Mouse (Mus musculus) lung, adult 2 months (tissue): ENCODE results near the gene Casz1. TPM values are rescaled to one million over a fixed set of nuclear protein-coding genes. Genes with fewer than 3 reads are reported as not detected.

Source experiments
- DNase-seq: peaks from one replicate; pipeline ENCODE4 v3.0.0; 2022
- H3K4me1 ChIP-seq: fragments of 200-500 bp; 2 replicates; pipeline ENCODE4 v1.6.1; 2011; ENCODE audit warnings: low read length; ENCODE audit not compliant: control insufficient read depth, insufficient read depth
- H3K4me3 ChIP-seq: fragments of 200-500 bp; replicated peaks from 2 replicates; pipeline ENCODE3; 2011; ENCODE audit warnings: low read depth, mild to moderate bottlenecking, control low read depth, low read length; ENCODE audit errors: extremely low read depth
- CTCF ChIP-seq: fragments of 200-500 bp; IDR thresholded peaks from 2 replicates; pipeline ENCODE4 v1.5.1; 2011; ENCODE audit warnings: mild to moderate bottlenecking, low read length, control low read depth; ENCODE audit not compliant: insufficient read depth
- POLR2A ChIP-seq: fragments of 200-500 bp; IDR thresholded peaks from 2 replicates; pipeline ENCODE4 v1.6.1; 2011; ENCODE audit warnings: low read depth, mild to moderate bottlenecking, control low read depth, low read length, borderline replicate concordance; ENCODE audit errors: extremely low read depth
- WGBS: fragments of 180-500 bp; shearing (Covaris S2); methylation state at CpG from one replicate; pipeline ENCODE4 v1.1.7; 2018; 5-methylcytosine and 5-hydroxymethylcytosine counted together
- polyA plus RNA-seq: library from polyadenylated mRNA; depleted of rRNA; stranded (reverse); fragments of >200 nt; gene quantifications from 2 replicates; pipeline ENCODE4 v1.2.3, GENCODE M21; 2012; rRNA removed

Gene Casz1
- polyA plus RNA-seq, 1 experiment, result 68.7 TPM

DNA sequence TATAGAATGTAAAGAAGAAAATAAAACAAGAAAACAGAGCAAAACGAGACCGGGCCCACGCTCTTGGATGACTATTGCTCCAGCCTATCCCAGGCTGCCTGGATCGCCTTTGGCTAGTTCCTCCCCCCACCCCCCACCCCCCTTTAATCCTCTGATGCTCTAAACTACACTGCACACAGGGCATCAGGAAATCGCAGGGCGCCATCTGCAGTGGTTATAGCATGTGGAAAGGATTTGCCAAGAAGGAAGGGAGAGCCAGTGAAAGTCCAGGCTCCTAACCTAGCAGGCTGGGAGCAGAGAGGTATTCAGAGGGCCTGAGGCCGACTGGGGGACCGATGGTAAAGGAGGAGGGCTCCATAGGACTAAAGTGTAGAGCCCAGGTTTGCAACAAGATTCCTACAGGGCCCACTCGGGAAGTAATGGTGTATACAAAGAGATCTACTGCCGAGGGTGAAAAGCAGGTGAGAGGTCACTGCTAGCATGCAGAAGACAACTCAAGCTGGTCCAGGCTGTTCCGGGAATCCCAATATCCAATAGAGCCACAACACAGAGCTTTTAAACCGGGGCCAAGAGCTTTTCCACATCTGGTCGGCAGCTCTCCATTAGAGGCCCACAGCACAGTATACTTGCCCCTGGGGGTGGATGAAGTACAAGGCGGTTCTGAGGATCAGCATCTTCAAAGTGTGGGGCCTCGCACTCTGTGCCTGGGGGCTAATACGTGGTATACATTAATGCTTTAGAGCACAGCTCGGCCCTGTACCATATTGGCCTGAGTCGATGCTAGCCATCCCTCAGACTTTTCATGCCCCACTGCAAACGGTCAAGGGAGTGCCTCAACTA lies 180.7 kb downstream of the Casz1 start:
- no peak for DNase-seq
- TF ChIP-seq POLR2A (no peak), CTCF (no peak)
- peaks cover 6% of the 10 kb centered on the region for H3K4me1 ChIP-seq
- 82% methylated on average over 19 of the region's 19 CpGs for WGBS
- no peak overlapping the region for H3K4me3 ChIP-seq

DNA sequence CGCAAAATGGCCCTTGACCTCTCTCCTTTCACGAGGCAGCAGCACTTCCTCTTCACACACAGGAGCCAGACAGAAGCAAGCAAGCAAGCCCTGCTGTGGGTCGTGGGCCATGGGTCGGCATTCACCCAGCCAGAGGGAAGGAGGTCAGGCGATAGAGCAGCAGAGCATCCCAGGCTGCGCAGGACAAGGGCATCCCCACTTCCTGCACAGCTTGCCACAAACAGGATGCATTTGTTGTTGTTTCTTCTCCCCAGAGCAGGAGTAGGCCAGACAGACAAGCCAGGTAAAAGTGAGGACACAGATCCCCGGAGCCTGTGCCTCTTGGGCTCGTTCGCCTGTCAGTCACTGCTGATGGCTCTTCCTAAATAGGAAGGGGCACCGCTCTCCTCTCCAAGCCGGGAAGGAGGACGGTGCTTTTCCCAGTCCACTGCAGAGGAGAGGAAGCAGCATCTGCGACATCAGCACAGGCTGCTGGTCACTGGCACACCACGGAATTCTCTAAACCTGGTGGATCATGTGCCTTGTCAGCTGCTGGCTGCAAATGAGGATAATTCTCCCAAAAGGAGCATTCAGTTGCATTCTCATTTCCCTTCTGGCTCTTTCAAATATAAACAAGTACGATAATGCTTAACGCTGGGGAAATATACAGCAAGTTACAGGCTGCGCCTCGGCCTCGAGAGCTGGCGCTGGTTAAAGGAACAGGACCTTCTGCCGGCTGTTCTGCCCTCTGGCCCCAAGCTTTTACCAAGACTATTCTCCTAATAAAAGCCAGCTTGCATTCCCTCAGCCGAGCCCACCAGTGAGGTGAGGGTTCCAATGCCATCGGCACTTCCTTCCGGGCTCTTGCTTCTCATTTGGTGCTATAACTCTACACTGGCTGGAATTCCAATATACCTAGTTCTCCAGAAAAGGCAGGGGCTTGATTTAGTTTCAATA lies 181.6 kb downstream of the Casz1 start:
- Histone ChIP-seq H3K4me1 (peaks cover 6% of the 10 kb centered on the region), H3K4me3 (no peak overlapping the region)
- TF ChIP-seq CTCF (no peak), POLR2A (no peak)
- 45% methylated on average over 24 of the region's 24 CpGs for WGBS
- no peak for DNase-seq

DNA sequence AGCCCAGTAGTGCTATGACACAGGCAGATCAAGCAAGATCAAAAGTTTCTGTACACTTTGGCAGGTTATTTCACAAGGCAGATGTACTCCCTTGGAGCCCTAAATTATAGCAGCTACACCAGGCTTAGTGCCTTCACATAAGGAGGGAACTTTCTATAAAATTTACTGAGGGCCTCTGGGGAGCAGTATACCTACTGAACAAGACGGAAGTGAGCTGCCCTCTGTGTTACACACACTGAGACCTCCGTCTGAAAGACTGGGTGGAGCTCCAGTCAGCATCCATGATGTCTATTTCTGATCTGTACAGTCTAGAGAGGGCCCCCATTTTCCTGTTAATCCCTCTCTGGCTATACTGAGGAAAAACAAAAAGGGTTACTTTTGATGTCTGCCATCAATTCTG lies 185.8 kb downstream of the Casz1 start:
- no peak for TF ChIP-seq POLR2A
- no peak for TF ChIP-seq CTCF
- no peak for DNase-seq
- Histone ChIP-seq H3K4me3 (no peak overlapping the region), H3K4me1 (peaks cover 6% of the 10 kb centered on the region)
- WGBS, result 59% methylated on average over 2 of the region's 2 CpGs

DNA sequence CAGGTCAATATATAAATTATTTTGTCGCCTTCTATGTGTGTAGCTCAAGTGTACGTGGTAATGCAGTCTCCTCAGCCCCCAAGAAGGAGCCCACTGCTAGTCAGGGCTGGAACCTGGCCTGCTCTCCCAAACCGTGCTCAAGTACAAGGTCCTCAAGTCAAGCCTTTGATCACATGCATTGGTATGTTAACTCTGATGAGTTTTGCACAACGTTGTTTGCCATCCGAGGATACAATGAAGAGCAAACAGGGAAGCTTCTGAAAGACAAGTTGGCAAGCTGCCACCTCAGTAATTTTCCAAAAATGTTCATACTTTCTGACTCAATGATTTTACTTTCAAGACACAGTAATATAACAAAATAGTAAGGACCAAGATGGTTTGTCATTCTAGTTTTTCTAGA lies 189.7 kb downstream of the Casz1 start:
- TF ChIP-seq POLR2A (no peak), CTCF (no peak)
- WGBS, result 60% methylated on average over 5 of the region's 5 CpGs
- Histone ChIP-seq H3K4me3 (no peak overlapping the region), H3K4me1 (no peaks in the 10 kb centered on the region)
- DNase-seq, result no peak

DNA sequence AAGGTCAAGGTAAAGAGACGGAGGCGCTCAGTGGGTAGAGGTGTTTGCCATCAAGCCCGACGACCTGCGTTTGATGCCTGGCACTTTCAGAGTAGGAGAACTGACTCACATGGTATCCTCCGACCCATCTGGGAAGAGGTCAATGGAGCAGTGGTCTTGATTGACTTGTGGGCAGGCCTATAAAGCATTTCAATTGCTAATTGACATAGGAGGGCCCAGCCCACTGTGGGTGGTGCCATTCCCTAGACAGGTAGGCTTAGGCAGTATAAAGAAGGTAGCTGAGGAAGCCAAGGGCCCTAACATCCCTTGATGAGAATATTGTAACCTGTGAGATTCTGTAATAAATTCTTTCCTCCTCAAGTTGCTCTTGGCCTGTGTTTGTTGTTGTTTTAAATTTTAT lies 196.5 kb downstream of the Casz1 start:
- no peak for TF ChIP-seq CTCF
- no peak for TF ChIP-seq POLR2A
- WGBS, result 95% methylated on average over 6 of the region's 6 CpGs
- Histone ChIP-seq H3K4me1 (peaks cover 2% of the 10 kb centered on the region; the same call in 1 of the 2 replicates), H3K4me3 (no peak overlapping the region)
- DNase-seq, result no peak

DNA sequence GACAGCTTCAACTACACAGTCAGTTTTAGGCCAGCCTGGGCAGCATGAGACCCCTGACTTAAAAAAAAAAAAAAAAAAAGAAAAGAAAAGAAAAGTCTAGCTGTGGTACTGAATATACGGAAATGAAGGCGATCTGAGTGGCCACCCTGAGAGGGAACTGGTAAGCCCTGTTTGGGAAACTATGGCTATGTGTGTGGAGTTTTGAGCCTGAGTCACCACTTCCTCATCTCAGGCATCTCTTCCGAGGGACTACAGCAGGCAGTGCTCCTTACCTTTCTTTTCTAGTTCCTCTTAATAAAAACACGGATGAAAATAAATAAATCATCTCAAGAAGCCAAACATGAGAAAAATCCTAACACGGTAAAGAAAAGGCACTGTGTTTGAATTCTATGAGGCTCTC lies 197.3 kb downstream of the Casz1 start:
- Histone ChIP-seq H3K4me3 (no peak overlapping the region), H3K4me1 (peaks cover 2% of the 10 kb centered on the region; the same call in 1 of the 2 replicates)
- no peak for TF ChIP-seq CTCF
- TF ChIP-seq POLR2A, result no peak
- 53% methylated on average over 5 of the region's 5 CpGs for WGBS
- DNase-seq, result no peak

DNA sequence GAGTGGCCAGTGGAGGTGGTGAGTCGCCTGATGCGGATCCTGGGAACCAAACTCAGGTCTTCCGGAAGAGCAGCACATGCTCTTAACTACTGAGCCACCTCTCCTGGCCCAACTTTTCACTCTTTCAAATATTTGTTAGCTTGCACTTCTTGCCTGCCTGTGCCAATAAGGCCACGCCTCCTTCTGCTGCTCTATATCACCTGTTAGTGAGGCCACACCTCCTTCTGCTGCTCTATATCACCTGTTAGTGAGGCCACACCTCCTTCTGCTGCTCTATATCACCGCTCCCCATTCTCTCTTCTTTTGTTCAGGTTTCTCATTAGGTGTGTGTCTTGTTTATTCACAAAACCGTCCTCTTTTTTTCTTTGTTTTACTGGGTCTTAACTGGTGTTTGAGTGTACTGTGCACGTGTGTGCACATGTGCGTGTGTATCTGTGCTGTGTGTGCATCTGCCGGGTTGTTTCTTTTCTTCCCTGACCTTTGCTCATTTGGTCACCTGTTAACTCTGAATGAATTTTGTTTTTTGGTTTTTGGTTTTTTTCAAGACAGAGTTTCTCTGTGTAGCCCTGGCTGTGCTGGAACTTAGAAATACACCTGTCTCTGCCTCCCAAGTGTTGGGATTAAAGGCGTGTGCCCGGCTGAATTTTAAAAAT lies 198.3 kb downstream of the Casz1 start:
- Histone ChIP-seq H3K4me1 (peaks cover 2% of the 10 kb centered on the region; the same call in 1 of the 2 replicates), H3K4me3 (no peak overlapping the region)
- WGBS, result 86% methylated on average over 11 of the region's 11 CpGs
- no peak for TF ChIP-seq CTCF
- TF ChIP-seq POLR2A, result no peak
- no peak for DNase-seq

Other genes starting within 250 kb of the Casz1 start
- gene Exosc10, start 246.0 kb upstream of the Casz1 start, polyA plus RNA-seq, result 26.5 and 33.4 TPM in 2 replicates
- 35.5 and 37.1 TPM in 2 replicates for gene Srm, start 212.9 kb upstream of the Casz1 start, polyA plus RNA-seq
- 0.28 and 1.9 TPM in 2 replicates for gene Masp2, start 201.9 kb upstream of the Casz1 start, polyA plus RNA-seq
- 56.4 and 112 TPM in 2 replicates for gene Tardbp, start 177.4 kb upstream of the Casz1 start, polyA plus RNA-seq
- gene Gm572, start 161.1 kb upstream of the Casz1 start, polyA plus RNA-seq, result 0.13 TPM in 1 of 2 replicates, not detected in the other